ENCODE assay signal across 13 mouse cellular contexts in the genomic region with DNA sequence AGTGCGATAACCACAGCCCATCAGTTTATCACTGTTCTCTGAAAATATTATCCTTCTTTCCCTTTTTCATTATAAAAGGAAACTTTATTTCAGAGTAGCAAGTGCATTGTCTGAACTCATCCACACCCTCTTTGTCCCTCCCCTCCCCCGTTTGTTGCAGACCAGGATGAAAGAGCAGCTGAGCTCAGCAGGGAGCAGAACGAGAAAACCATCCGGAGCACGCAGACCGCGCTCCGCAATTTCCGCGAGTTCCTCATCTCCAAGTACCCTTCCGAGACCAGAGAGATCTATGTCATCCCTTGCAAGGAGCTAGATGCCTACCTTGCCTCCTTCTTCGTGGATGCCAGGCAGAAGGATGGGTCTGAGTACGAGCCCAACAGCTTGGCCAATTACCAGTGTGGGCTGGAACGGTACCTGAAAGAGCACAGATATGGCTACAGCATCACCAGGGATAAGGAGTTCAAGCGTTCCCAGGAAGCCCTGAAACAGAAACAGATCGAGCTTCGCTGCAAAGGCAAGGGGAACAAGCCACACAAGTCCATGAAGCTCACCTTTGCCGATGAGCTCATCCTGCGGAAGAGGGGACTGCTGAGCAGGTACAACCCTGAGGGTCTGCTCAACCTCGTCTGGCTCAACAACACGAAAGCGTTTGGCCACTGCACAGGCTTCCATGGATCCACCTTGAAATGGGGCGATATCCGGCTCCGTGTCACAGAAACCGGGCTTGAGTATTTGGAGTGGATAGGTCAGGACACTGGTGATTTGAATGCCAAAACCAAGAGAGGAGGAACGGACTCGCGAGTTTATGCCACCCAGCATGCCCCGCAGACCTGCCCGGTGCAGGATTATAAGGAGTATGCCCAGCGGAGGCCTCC.
DNase-seq lines count a peak whose midpoint lies in the region; ATAC-seq and TF ChIP-seq lines count a peak whose summit lies in the region.
"Had no signal": no experiment of that assay in that cellular context is flagged by ENCODE, and none has a peak within 500 bp of the region (broad histone marks: within the 10 kb centered on the region; RNA-seq: fewer than 3 reads in every experiment).

No protein-coding gene starts in this region.

- H3K27ac ChIP-seq in hindbrain, embryonic 14.5 days, result 0 out of 2 replicates have a peak overlapping the region, but pooled peaks have one; percentile 0
- H3K27ac ChIP-seq in hindbrain, embryonic 16.5 days (ENCODE audit: low read depth, low read length), result no peak overlapping the region
- H3K27ac ChIP-seq: embryonic facial prominence, embryonic 15.5 days; forebrain, embryonic 12.5 days had no signal

- no peak overlapping the region for H3K9ac ChIP-seq in hindbrain, embryonic 14.5 days
- no peak overlapping the region for H3K9ac ChIP-seq in hindbrain, embryonic 16.5 days (ENCODE audit: low read depth, low read length)
- H3K9ac ChIP-seq: embryonic facial prominence, embryonic 15.5 days; forebrain, embryonic 12.5 days; lung, embryonic 14.5 days had no signal

- TF ChIP-seq CTCF in E14TG2a.4 (conservative IDR thresholded peaks at IDR 0.05; ENCODE audit: low read length), result no peak

- no peak for DNase-seq in hindbrain, embryonic 14.5 days (ENCODE audit: low spot score)
- peak; percentile 49 for DNase-seq in R1 (ENCODE audit: low read depth, low spot score)
- peak; percentile 21 for DNase-seq in cerebellum, adult 9-10 months
- DNase-seq in gastrocnemius, adult 18-20 months (ENCODE audit: low spot score), result no peak
- DNase-seq in kidney, adult 18-20 months, result no peak
- DNase-seq: adrenal gland, postnatal 14 days; kidney, postnatal 10 days; lung, embryonic 14.5 days had no signal

- H3K27me3 ChIP-seq in hindbrain, embryonic 14.5 days (ENCODE audit: control insufficient read depth, insufficient read depth, low read length), result no peaks in the 10 kb centered on the region
- no peaks in the 10 kb centered on the region for H3K27me3 ChIP-seq in hindbrain, embryonic 16.5 days (replicated peaks; ENCODE audit: control insufficient read depth, insufficient read depth, low read length)
- H3K27me3 ChIP-seq in E14TG2a.4 (ENCODE audit: insufficient read depth, low read length), result no peaks in the 10 kb centered on the region
- H3K27me3 ChIP-seq: embryonic facial prominence, embryonic 15.5 days; forebrain, embryonic 12.5 days had no signal

- WGBS in hindbrain, embryonic 14.5 days, result 78% methylated on average over 32 of the region's 32 CpGs
- WGBS in hindbrain, embryonic 16.5 days, result 78% methylated on average over 32 of the region's 32 CpGs

- peaks cover 6% of the 10 kb centered on the region; the same call in 1 of the 2 replicates for H3K36me3 ChIP-seq in hindbrain, embryonic 14.5 days (replicated peaks; ENCODE audit: control insufficient read depth, insufficient read depth)
- 0 out of 2 replicates have a peak, but pooled peaks cover 2% of the 10 kb centered on the region for H3K36me3 ChIP-seq in hindbrain, embryonic 16.5 days (ENCODE audit: control insufficient read depth, insufficient read depth, low read length)
- peaks cover 12% of the 10 kb centered on the region for H3K36me3 ChIP-seq in E14TG2a.4 (ENCODE audit: insufficient read depth, low read length)

- ATAC-seq in hindbrain, embryonic 14.5 days (ENCODE audit: low FRiP score), result no peak
- no peak for ATAC-seq in hindbrain, embryonic 16.5 days
- ATAC-seq in granulocyte monocyte progenitor cell, adult 5-6 weeks (replicated peaks; ENCODE audit: poor library complexity, severe bottlenecking), result no peak

- no peak overlapping the region for H3K4me2 ChIP-seq in hindbrain, embryonic 14.5 days (replicated peaks)
- no peak overlapping the region for H3K4me2 ChIP-seq in hindbrain, embryonic 16.5 days (ENCODE audit: low read length)
- H3K4me2 ChIP-seq: embryonic facial prominence, embryonic 15.5 days; forebrain, embryonic 12.5 days; lung, embryonic 14.5 days had no signal

- no peaks in the 10 kb centered on the region for H3K9me3 ChIP-seq in hindbrain, embryonic 14.5 days (ENCODE audit: control insufficient read depth, low read length)
- H3K9me3 ChIP-seq in hindbrain, embryonic 16.5 days (ENCODE audit: control insufficient read depth, low read length), result no peaks in the 10 kb centered on the region
- no peaks in the 10 kb centered on the region for H3K9me3 ChIP-seq in E14TG2a.4 (ENCODE audit: low read length)
- H3K9me3 ChIP-seq: embryonic facial prominence, embryonic 15.5 days; forebrain, embryonic 12.5 days had no signal

- H3K4me1 ChIP-seq in hindbrain, embryonic 14.5 days (replicated peaks; ENCODE audit: control insufficient read depth, insufficient read depth, low read length), result peaks cover 26% of the 10 kb centered on the region
- H3K4me1 ChIP-seq in hindbrain, embryonic 16.5 days (ENCODE audit: control insufficient read depth, insufficient read depth, low read depth, low read length), result peaks cover 15% of the 10 kb centered on the region
- peaks cover 28% of the 10 kb centered on the region for H3K4me1 ChIP-seq in E14TG2a.4 (replicated peaks; ENCODE audit: low read depth, low read length)
- H3K4me1 ChIP-seq: embryonic facial prominence, embryonic 15.5 days had no signal

- H3K4me3 ChIP-seq in hindbrain, embryonic 14.5 days (replicated peaks; ENCODE audit: low read length), result no peak overlapping the region
- no peak overlapping the region for H3K4me3 ChIP-seq in hindbrain, embryonic 16.5 days (ENCODE audit: low read length)
- peak overlapping the region; percentile 37; the same call in 1 of the 2 replicates for H3K4me3 ChIP-seq in E14TG2a.4 (replicated peaks; ENCODE audit: low read length)
- H3K4me3 ChIP-seq: embryonic facial prominence, embryonic 15.5 days; forebrain, embryonic 12.5 days had no signal

Comparison
In these comparisons a context has a peak if more than half of its experiments do, and no peak if none do; other contexts are left out.
1. DNase-seq: peak in R1 (single experiment) and cerebellum, adult 9-10 months (single experiment); none in hindbrain, embryonic 14.5 days (single experiment), gastrocnemius, adult 18-20 months (single experiment) and kidney, adult 18-20 months (single experiment).